Mouse (Mus musculus) MEL (cell line): ENCODE measurements around the gene E130114P18Rik. TPM values are rescaled to one million over a fixed set of nuclear protein-coding genes. Genes with fewer than 3 reads are reported as not detected.

Source experiments
- DNase-seq: peaks from one replicate; pipeline ENCODE4 v3.0.0; 2011; ENCODE audit warnings: low read depth, low spot score
- H3K27ac ChIP-seq: 2 replicates; pipeline ENCODE4 v1.5.1; 2012; ENCODE audit warnings: low read depth, mild to moderate bottlenecking, control low read depth, low read length, moderate library complexity; ENCODE audit not compliant: control insufficient read depth
- H3K27me3 ChIP-seq, 2 experiments: fragments of 150-350 bp in 1 of 2; sonication (generic) in 1 of 2; 2 replicates each; pipeline ENCODE4 v1.6.1; 2012; ENCODE audit warnings: low read length in 2 of 2, mild to moderate bottlenecking in 2 of 2, improper control_type of control experiment in 1 of 2, moderate library complexity in 1 of 2; ENCODE audit not compliant: insufficient read depth in 2 of 2, control insufficient read depth in 1 of 2
- H3K36me3 ChIP-seq, 2 experiments: 2 replicates each; pipeline ENCODE4 v1.6.1; 2012 to 2014; ENCODE audit warnings: low read length in 2 of 2, improper control_type of control experiment in 1 of 2, inconsistent platforms in 1 of 2, mild to moderate bottlenecking in 1 of 2; ENCODE audit not compliant: insufficient read depth in 2 of 2, control insufficient read depth in 1 of 2
- H3K4me1 ChIP-seq, 2 experiments: fragments of 150-350 bp in 1 of 2; sonication (generic) in 1 of 2; 2 replicates each; pipeline ENCODE4 v1.6.1; 2012; ENCODE audit warnings: low read length in 2 of 2, improper control_type of control experiment in 1 of 2, mild to moderate bottlenecking in 1 of 2; ENCODE audit not compliant: insufficient read depth in 2 of 2, control insufficient read depth in 1 of 2
- H3K4me3 ChIP-seq, 2 experiments: fragments of 150-350 bp in 1 of 2; sonication (generic) in 1 of 2; 2 replicates each; pipeline ENCODE4 v1.5.1; 2012; ENCODE audit warnings: low read depth in 2 of 2, low read length in 2 of 2, mild to moderate bottlenecking in 2 of 2, moderate library complexity in 2 of 2, control low read depth in 1 of 2, improper control_type of control experiment in 1 of 2; ENCODE audit not compliant: control insufficient read depth in 1 of 2, insufficient read depth in 1 of 2
- H3K79me2 ChIP-seq: 2 replicates; pipeline ENCODE4 v1.6.1; 2012; ENCODE audit warnings: mild to moderate bottlenecking, low read length, moderate library complexity; ENCODE audit not compliant: control insufficient read depth, poor library complexity, insufficient read depth
- H3K9ac ChIP-seq: 2 replicates; pipeline ENCODE4 v1.6.1; 2012; ENCODE audit warnings: low read depth, mild to moderate bottlenecking, control low read depth, low read length, moderate library complexity; ENCODE audit not compliant: control insufficient read depth, poor library complexity, severe bottlenecking
- H3K9me3 ChIP-seq: fragments of 150-350 bp; sonication (generic); replicated peaks from 2 replicates; pipeline ENCODE4 v1.6.1; 2012; ENCODE audit warnings: mild to moderate bottlenecking, low read length, improper control_type of control experiment, moderate library complexity; ENCODE audit not compliant: insufficient read depth
- BHLHE40 ChIP-seq: IDR thresholded peaks from 2 replicates; pipeline ENCODE4 v1.6.1; 2012; ENCODE audit warnings: low read depth, mild to moderate bottlenecking, inconsistent platforms, low read length, improper control_type of control experiment, borderline replicate concordance
- CHD2 ChIP-seq: IDR thresholded peaks from 2 replicates; pipeline ENCODE4 v1.6.1; 2011; ENCODE audit warnings: low read length, improper control_type of control experiment
- EP300 ChIP-seq, 2 experiments: IDR thresholded peaks; 2 replicates each; pipeline ENCODE4 v1.6.1; 2011; ENCODE audit warnings: improper control_type of control experiment in 2 of 2, low read length in 2 of 2, low read depth in 1 of 2, mild to moderate bottlenecking in 1 of 2
- ETS1 ChIP-seq: IDR thresholded peaks from 2 replicates; pipeline ENCODE4 v1.6.1; 2012; ENCODE audit warnings: low read depth, mild to moderate bottlenecking, inconsistent platforms, low read length, improper control_type of control experiment, moderate library complexity
- GABPA ChIP-seq: IDR thresholded peaks from 2 replicates; pipeline ENCODE4 v1.6.1; 2012; ENCODE audit warnings: low read depth, mild to moderate bottlenecking, inconsistent platforms, low read length, improper control_type of control experiment, moderate library complexity
- GATA1 ChIP-seq: IDR thresholded peaks from 2 replicates; pipeline ENCODE4 v1.6.1; 2011; ENCODE audit warnings: low read depth, low read length, improper control_type of control experiment
- MAX ChIP-seq: IDR thresholded peaks from 2 replicates; pipeline ENCODE4 v1.6.1; 2011; ENCODE audit warnings: low read length, improper control_type of control experiment
- MAZ ChIP-seq: IDR thresholded peaks from 2 replicates; pipeline ENCODE4 v1.6.1; 2012; ENCODE audit warnings: low read depth, mild to moderate bottlenecking, inconsistent platforms, low read length, improper control_type of control experiment
- MXI1 ChIP-seq: IDR thresholded peaks from 2 replicates; pipeline ENCODE4 v1.6.1; 2011; ENCODE audit warnings: mild to moderate bottlenecking, low read depth, low read length, improper control_type of control experiment
- MYC ChIP-seq: IDR thresholded peaks from 2 replicates; pipeline ENCODE4 v1.6.1; 2011; ENCODE audit warnings: low read depth, mild to moderate bottlenecking, low read length, improper control_type of control experiment, moderate library complexity
- NELFE ChIP-seq: IDR thresholded peaks from 2 replicates; pipeline ENCODE4 v1.6.1; 2011; ENCODE audit warnings: low read depth, low read length, improper control_type of control experiment
- POLR2A ChIP-seq, 2 experiments: IDR thresholded peaks; 2 replicates each; pipeline ENCODE4 v1.6.1; 2011 to 2012; ENCODE audit warnings: low read length in 2 of 2, mild to moderate bottlenecking in 2 of 2, control low read depth in 1 of 2, improper control_type of control experiment in 1 of 2, low read depth in 1 of 2, moderate library complexity in 1 of 2; ENCODE audit not compliant: control insufficient read depth in 1 of 2, insufficient read depth in 1 of 2, poor library complexity in 1 of 2
- RCOR1 ChIP-seq: IDR thresholded peaks from 2 replicates; pipeline ENCODE4 v1.6.1; 2012; ENCODE audit warnings: low read depth, mild to moderate bottlenecking, inconsistent platforms, low read length, improper control_type of control experiment
- TAL1 ChIP-seq: IDR thresholded peaks from 2 replicates; pipeline ENCODE4 v1.6.1; 2012; ENCODE audit warnings: mild to moderate bottlenecking, inconsistent platforms, low read length, moderate library complexity, mixed read lengths
- TBP ChIP-seq: IDR thresholded peaks from 2 replicates; pipeline ENCODE4 v1.8.0; 2011; ENCODE audit warnings: low read depth, low read length, improper control_type of control experiment
- USF2 ChIP-seq, 2 experiments: IDR thresholded peaks; 2 replicates each; pipeline ENCODE4 v1.6.1; 2011 to 2012; ENCODE audit warnings: improper control_type of control experiment in 2 of 2, low read length in 2 of 2, borderline replicate concordance in 1 of 2, inconsistent platforms in 1 of 2, low read depth in 1 of 2, mild to moderate bottlenecking in 1 of 2; ENCODE audit not compliant: insufficient read depth in 1 of 2
- ZMIZ1 ChIP-seq: IDR thresholded peaks from 2 replicates; pipeline ENCODE4 v1.6.1; 2012; ENCODE audit warnings: low read depth, mild to moderate bottlenecking, inconsistent platforms, low read length, improper control_type of control experiment, moderate library complexity
- ZNF384 ChIP-seq: IDR thresholded peaks from 2 replicates; pipeline ENCODE4 v1.6.1; 2012; ENCODE audit warnings: low read depth, mild to moderate bottlenecking, inconsistent platforms, low read length, improper control_type of control experiment
- polyA plus RNA-seq, 2 experiments: library from polyadenylated mRNA; stranded (reverse) in 1 of 2; unstranded in 1 of 2; fragments of >175 nt in 1 of 2; fragments of >200 nt in 1 of 2; gene quantifications; 2 replicates each; pipeline versions ENCODE4 v1.2.1 to v1.2.4; 2012; ENCODE audit warnings: low replicate concordance in 2 of 2, low read depth in 1 of 2; ENCODE audit not compliant: insufficient read length in 2 of 2, insufficient read depth in 1 of 2, missing spikeins in 1 of 2
- total RNA-seq: library from RNA; depleted of rRNA; stranded (reverse); fragments of 300-350 nt; gene quantifications from 2 replicates; pipeline ENCODE4 v1.2.3, GENCODE M21; 2012

The E130114P18Rik gene
- total and polyA plus RNA-seq, 3 experiments: not detected

DNA sequence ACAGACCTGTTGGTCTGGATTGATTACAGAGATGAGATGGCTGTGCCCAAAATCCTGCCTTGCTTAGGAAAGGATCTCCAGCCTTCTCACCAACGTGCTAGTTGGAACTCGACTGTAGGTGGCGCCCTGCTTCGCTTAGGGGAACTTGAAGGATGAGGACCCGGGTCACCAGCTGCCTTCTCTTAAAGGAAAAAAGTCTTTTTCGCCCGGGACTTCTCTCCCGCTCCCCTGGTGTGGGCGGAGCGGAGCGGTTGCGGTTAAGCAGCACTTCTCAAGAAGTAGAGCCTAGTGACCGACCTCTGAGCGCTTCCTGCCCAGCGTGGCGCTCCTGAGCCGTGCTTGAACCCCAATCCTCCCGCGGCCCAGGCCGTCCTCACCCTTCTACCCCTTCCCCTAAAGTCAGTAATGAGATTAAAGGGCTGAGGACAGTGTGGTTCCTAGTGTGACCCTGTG is 26.8 kb downstream of the E130114P18Rik start (continued):
- TF ChIP-seq CHD2 (no peak), GATA1 (no peak), MAX (no peak; the same call in 1 of the 2 replicates), TBP (peak; percentile 59; the same call in 1 of the 2 replicates), TAL1 (no peak), EP300 (IDR thresholded peaks at IDR 0.05; ENCODE audit: low read depth in 1 of 2, low read length in 2 of 2) (peak in 1 of 2 experiments; percentile 66; a peak in 3 of 4 replicates), GABPA (no peak), NELFE (peak; percentile 66), BHLHE40 (0 out of 2 replicates have a peak, but pooled peaks have one; percentile 20), ETS1 (peak; percentile 64), MAZ (no peak), POLR2A (IDR thresholded peaks at IDR 0.05; ENCODE audit: control insufficient read depth in 1 of 2, insufficient read depth in 1 of 2, low read depth in 1 of 2, low read length in 2 of 2, poor library complexity in 1 of 2) (peak in 1 of 2 experiments; percentile 82; a peak in 3 of 4 replicates), ZMIZ1 (0 out of 2 replicates have a peak, but pooled peaks have one; percentile 21)

DNA sequence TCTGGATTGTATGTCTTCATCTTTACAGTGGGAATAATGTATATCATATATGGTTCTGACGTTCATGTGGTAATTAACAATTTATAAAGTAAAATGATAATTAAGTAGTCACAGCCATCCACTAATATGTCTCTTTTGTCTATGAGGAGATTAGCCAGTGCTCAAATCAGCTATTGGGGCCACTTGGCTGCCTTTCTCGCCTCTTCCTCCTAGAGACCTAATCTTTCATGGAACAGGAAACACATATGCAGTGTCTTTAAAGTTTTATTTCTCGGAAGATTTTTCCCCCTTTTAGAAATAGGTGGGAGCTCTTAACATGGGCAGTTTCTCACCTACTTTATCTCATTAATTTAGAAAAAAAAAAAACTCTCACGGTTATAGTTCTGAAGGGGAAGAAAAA is 27.5 kb downstream of the E130114P18Rik start:
- Histone ChIP-seq H3K79me2 (peaks cover 10% of the 10 kb centered on the region; the same call in 1 of the 2 replicates), H3K9me3 (no peaks in the 10 kb centered on the region), H3K36me3 (peaks cover 0 to 20% of the 10 kb centered on the region in 2 experiments; a peak in 2 of 4 replicates), H3K27me3 (no peaks in the 10 kb centered on the region), H3K9ac (peak overlapping the region; percentile 74), H3K4me1 (peaks cover 7 to 27% of the 10 kb centered on the region in 2 experiments), H3K4me3 (peak overlapping the region; percentile 36 to 89), H3K27ac (peak overlapping the region; percentile 89)
- DNase-seq: peak; percentile 60
- TF ChIP-seq RCOR1 (0 out of 2 replicates have a peak, but pooled peaks have one; percentile 49), ZNF384 (0 out of 2 replicates have a peak, but pooled peaks have one; percentile 35), MYC (no peak), USF2 (IDR thresholded peaks at IDR 0.05; ENCODE audit: borderline replicate concordance in 1 of 2, insufficient read depth in 1 of 2, low read depth in 1 of 2, low read length in 2 of 2) (no peak), MXI1 (no peak), GATA1 (peak; percentile 22; the same call in 1 of the 2 replicates)
